Mouse (Mus musculus) heart, adult 2 months (tissue): Measurements from ENCODE around the gene Gm9747.

ENCODE experiments used
- CTCF ChIP-seq: fragments of 200-600 bp; IDR thresholded peaks from 2 replicates; pipeline ENCODE4 v1.8.1; 2022; ENCODE audit warnings: antibody characterized with exemption, mild to moderate bottlenecking, moderate library complexity
- EP300 ChIP-seq: fragments of 200-500 bp; IDR thresholded peaks from 2 replicates; pipeline ENCODE4 v1.6.1; 2011; ENCODE audit warnings: low read depth, low read length, control low read depth; ENCODE audit not compliant: insufficient read depth
- POLR2A ChIP-seq: fragments of 200-500 bp; IDR thresholded peaks from 2 replicates; pipeline ENCODE4 v1.6.1; 2011; ENCODE audit warnings: mild to moderate bottlenecking, low read depth, low read length, control low read depth; ENCODE audit not compliant: insufficient read depth

- no peak for TF ChIP-seq POLR2A
- no peak for TF ChIP-seq CTCF
- TF ChIP-seq EP300 = 0 out of 2 replicates have a peak, but pooled peaks have one; percentile 36
Measured at GRCm38 (mm10) chr1:82239409-82240201, 6.7 kb downstream of the Gm9747 start.
